Mouse (Mus musculus): Measurements from ENCODE around the gene Tgm6.

Tgm6 gene

DNA sequence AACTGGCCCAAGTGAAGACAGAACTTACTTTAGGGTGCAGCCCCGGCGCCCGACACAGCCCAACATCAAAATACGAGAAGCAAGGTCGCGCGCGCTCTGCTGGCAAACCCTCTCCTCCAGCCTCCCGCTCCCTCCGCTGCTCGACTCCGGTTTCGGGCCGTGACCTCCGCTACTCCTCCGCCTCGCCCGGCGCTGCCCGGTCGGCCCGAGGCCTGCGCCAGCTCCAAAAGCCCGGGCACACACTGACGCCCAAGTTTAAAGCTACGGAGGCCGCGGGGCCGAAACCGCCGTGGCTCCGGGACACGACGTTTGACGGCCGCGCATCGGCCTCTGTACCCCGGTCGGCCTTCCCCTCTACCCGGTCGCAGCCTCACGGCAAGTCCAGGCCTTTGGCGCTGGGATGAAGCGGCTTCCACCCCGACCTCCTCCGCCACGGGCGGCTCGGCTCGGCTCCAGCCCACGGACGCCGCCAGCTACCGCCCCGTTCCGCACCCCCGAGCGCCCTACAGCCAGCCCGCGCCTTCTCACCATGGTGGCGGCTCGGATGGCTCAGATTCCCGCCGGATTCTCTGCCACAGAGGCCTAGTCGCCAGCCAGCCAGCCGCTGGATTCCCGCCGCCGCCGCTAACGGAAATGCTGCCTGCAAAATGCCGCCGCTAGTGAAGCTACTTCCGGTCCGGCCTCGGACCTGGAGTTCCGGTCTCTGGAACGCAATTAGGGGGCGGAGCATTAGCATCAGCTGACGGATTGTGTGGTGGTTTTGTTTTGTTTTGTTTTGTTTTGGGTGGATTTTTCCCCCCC lies 66.7 kb downstream of the Tgm6 start, which contains the start of gene Snrpb:
Gene Snrpb (minus strand): TSS at position 698 of the 801 bp plus-strand sequence.
- DNase-seq (ENCODE audit: low read depth, low spot score) = peak; percentile 97

DNA sequence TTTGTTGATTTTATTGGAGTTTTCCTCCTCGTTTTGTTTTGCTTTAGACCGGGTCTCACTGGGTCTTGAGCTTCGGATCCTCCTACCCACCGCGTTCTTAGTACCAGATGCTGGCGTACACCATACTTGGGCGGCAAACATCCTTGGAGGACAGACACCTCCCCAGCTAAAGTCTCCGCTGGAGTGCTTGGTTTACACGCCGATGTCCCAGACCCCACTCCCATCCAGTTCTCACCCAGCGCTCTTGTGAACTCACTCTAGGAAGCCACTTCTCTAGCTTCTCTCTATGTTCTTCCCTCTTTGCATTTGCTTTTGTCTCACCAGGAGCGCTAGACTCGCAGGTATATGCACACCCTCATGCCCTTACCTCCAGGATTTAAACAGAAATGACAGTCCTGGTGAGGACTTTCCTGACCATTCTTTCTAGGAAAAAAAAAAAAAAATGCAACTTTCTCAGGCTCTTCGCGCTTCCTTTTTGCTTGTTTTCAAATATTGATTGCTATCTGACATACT lies 67.3 kb downstream of the Tgm6 start:
- DNase-seq (ENCODE audit: low read depth, low spot score) = no peak

DNA sequence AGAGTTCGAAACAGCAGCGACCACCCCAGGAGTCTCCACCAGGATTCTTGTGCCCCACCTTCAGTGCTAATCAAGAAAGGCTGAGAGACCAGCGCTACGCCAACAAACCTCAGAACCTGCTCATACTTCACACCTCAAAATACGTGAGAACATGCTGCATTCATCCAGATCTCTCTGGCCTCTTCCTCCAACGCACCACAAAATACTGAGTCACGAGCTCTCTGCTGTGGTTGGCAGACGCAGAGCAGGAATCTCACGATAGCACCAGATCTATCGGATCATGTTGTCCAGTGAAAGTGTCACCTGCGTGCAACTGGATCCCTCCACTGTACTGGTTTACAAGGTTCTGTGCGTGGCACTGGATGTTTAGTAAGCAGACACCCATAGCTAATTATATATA lies 76.2 kb downstream of the Tgm6 start:
- DNase-seq (ENCODE audit: low read depth, low spot score) = peak; percentile 50

DNA sequence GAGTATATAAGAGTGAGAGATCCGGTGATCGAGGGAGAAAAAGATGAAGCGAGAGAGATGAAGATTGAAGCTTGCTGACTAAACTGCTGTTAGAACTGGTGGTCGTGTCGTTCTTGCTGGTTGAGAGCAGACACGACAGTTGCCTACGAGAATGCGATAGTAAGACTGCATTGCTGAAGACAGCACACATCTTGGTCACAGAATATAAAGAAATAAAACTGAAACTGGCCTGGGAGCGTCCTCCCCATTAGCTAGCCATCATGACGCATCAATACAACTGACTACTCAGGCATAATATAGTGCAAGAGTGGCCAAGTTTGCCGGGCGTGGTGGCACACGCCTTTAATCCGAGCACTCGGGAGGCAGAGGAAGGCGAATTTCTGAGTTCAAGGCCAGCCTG lies 82.7 kb downstream of the Tgm6 start, which contains the start of gene Tmc2:
Gene Tmc2 (plus strand): TSS at position 301 of the 400 bp plus-strand sequence.
- no peak for DNase-seq (ENCODE audit: low read depth, low spot score)

DNA sequence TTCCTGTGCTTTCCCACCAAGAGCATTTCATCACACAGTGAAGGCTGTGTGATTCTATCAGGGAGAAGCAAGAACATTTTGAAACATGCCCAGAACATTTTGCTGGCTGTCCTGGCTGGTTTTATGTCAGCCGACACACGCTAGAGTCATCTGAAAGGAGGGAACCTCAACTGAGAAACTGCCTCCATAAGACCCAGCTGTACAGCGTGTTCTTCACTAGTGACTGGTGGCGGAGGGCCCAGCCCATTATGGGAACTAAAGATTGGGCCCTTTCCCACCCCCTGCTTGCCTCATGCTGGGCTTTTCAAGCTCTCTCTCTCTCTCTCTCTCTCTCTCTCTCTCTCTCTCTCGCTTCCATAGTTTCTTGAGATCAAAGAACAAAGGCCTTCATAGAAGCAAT lies 88.7 kb downstream of the Tgm6 start:
- DNase-seq (ENCODE audit: low read depth, low spot score) = no peak
